Mouse (Mus musculus) right cerebral cortex, postnatal 36 days (tissue): ENCODE measurements at regions not wholly inside any gene's neighbourhood (a gene's known extent, or its start where the extent isn't known, plus 50 kb on each side); places are given as distances from the start of the nearest gene placed in this dataset.

Experiments used
- DNase-seq, 2 experiments: peaks; one replicate each; pipeline ENCODE4 v3.0.0; 2022; ENCODE audit warnings: low spot score in 2 of 2, mixed read lengths in 1 of 2

GRCm38 (mm10) chr9:24833766-24834165, 59.7 kb upstream of the Tbx20 start:
- DNase-seq = no peak

- no peak for DNase-seq
Observed at GRCm38 (mm10) chr9:24848210-24848609, 74.1 kb upstream of the Tbx20 start.

GRCm38 (mm10) chr9:24859459-24859858, 85.4 kb upstream of the Tbx20 start:
- DNase-seq = no peak

GRCm38 (mm10) chr9:24866390-24867173, 92.5 kb upstream of the Tbx20 start:
- no peak for DNase-seq

- DNase-seq = no peak
Observed at GRCm38 (mm10) chr9:24868746-24869145, 94.6 kb upstream of the Tbx20 start.

- no peak for DNase-seq
Observed at GRCm38 (mm10) chr9:24874434-24875143, 100.5 kb upstream of the Tbx20 start.

GRCm38 (mm10) chr9:24878384-24879174, 104.5 kb upstream of the Tbx20 start:
- no peak for DNase-seq

- DNase-seq = no peak
Observed at GRCm38 (mm10) chr9:24879662-24880061, 105.6 kb upstream of the Tbx20 start.

- no peak for DNase-seq
Observed at GRCm38 (mm10) chr9:24884011-24884410, 109.9 kb upstream of the Tbx20 start.

- no peak for DNase-seq
Observed at GRCm38 (mm10) chr9:24888282-24888681, 114.2 kb upstream of the Tbx20 start.

GRCm38 (mm10) chr9:24896498-24897261, 122.6 kb upstream of the Tbx20 start:
- DNase-seq = no peak

GRCm38 (mm10) chr9:24899206-24899928, 125.3 kb upstream of the Tbx20 start:
- DNase-seq = no peak

GRCm38 (mm10) chr9:24903706-24904105, 129.6 kb upstream of the Tbx20 start:
- no peak for DNase-seq

- DNase-seq = peak; percentile 10 to 28
Observed at GRCm38 (mm10) chr9:24909086-24909979, 135.2 kb upstream of the Tbx20 start.

GRCm38 (mm10) chr9:24910738-24911137, 136.6 kb upstream of the Tbx20 start:
- no peak for DNase-seq

- no peak for DNase-seq
Observed at GRCm38 (mm10) chr9:24920031-24920445, 145.9 kb upstream of the Tbx20 start.

- no peak for DNase-seq
Observed at GRCm38 (mm10) chr9:24922051-24922860, 148.2 kb upstream of the Tbx20 start.

- DNase-seq = no peak
Observed at GRCm38 (mm10) chr9:24923514-24923913, 149.4 kb upstream of the Tbx20 start.

- DNase-seq = no peak
Observed at GRCm38 (mm10) chr9:24937731-24938130, 151.5 kb upstream of the Gm10181 start.
